Mouse (Mus musculus): ENCODE results near the gene Cdk14. TPM values are rescaled to one million over a fixed set of nuclear protein-coding genes. Genes with fewer than 3 reads are reported as not detected.

Cdk14 gene
- polyA plus RNA-seq, 1 experiment from 2014 or later, result 10.6 TPM

DNA sequence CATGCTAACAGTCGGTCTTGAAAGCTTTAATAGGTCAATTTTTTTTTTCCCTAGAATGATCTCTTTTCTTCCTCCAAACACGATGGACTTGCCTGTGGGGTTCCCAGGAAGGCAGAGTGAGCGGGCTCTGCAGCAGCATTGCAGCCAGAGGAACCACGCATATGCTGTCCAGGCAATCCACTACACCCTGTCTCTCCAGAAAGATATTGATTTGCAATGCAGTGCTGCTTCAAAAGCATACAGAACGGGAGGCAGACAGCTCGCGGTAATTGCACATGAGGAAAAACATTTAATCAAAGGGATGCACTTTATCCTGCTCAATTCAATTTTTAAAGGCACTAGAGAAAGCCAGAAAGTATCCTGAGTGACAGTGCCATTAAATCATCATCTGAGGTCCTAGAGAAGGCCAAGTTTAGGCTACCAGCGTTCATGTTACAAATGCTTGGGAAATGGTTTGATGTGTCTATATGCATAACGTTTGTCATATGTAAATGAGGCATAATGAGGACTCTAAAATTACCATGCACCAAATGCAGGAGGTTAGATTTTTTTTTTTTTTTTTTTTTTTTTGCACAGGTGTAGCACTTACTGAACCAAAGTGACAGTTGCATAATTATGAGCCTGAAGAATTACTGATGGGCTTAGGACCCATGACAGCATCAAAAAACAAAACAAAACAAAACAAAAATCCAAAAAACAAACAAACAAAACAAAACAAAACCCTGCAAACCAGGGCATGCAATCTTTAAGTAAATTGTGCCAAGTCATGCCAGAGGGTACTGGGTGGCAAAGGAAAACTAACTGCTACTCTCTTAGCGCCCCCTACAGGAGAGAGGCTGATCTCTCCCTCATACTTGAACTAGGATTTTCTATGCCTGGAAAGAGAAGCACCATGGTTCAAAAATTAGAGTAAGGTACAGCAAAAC is 154.0 kb downstream of the Cdk14 start:
- ATAC-seq (replicated peaks; ENCODE audit: extremely low read depth, insufficient read depth, low FRiP score), result no peak
- Histone ChIP-seq H3K4me2 (ENCODE audit: low read depth, low read length) (peak overlapping the region; percentile 3; the same call in 1 of the 2 replicates), H3K4me3 (ENCODE audit: low read length) (no peak overlapping the region)

DNA sequence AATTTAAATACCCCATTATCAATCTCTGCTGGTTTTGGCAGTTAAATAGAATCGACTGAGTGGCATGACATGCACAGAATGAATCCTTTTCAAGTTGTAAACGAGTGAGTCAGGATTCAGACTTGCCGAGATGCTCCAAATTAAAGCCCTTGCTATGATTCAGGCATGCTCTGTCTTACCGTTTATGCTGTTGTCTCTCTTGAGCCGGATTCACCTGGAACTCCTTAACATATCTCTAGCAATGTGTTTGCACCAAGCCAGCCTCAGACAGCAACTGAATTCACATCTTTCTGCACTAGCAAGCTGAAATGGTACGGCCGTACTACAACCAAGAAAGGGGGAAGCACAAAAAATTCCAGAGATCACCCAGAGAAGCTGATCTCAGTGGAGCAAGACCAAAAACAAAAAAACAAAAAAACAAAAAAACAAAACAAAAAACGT is 154.7 kb downstream of the Cdk14 start:
- H3K27me3 ChIP-seq (ENCODE audit: control insufficient read depth, insufficient read depth, low read length), result no peaks in the 10 kb centered on the region
- WGBS, result 25% methylated on average over 8 of the region's 8 CpGs
- no peak overlapping the region for H3K9ac ChIP-seq (ENCODE audit: low read length)
- peak overlapping the region; percentile 3 for H3K4me2 ChIP-seq (ENCODE audit: low read depth, low read length)
- no peak overlapping the region for H3K27ac ChIP-seq (ENCODE audit: low read length)
- H3K36me3 ChIP-seq (ENCODE audit: control insufficient read depth, insufficient read depth), result no peaks in the 10 kb centered on the region
- H3K4me3 ChIP-seq (ENCODE audit: low read length), result no peak overlapping the region
- no peaks in the 10 kb centered on the region for H3K9me3 ChIP-seq (replicated peaks; ENCODE audit: control insufficient read depth, low read length)
- H3K4me1 ChIP-seq (ENCODE audit: control insufficient read depth, insufficient read depth, low read length), result peaks cover 14% of the 10 kb centered on the region
- no peak for ATAC-seq (replicated peaks; ENCODE audit: extremely low read depth, insufficient read depth, low FRiP score)

More for the DNA sequence above, 154.0 kb downstream of the Cdk14 start:
- Histone ChIP-seq H3K9ac (ENCODE audit: low read length) (no peak overlapping the region), H3K27me3 (ENCODE audit: control insufficient read depth, insufficient read depth, low read length) (no peaks in the 10 kb centered on the region), H3K4me1 (ENCODE audit: control insufficient read depth, insufficient read depth, low read length) (peaks cover 13% of the 10 kb centered on the region), H3K27ac (ENCODE audit: low read length) (no peak overlapping the region), H3K9me3 (replicated peaks; ENCODE audit: control insufficient read depth, low read length) (no peaks in the 10 kb centered on the region), H3K36me3 (ENCODE audit: control insufficient read depth, insufficient read depth) (no peaks in the 10 kb centered on the region)
- 37% methylated on average over 10 of the region's 10 CpGs for WGBS

DNA sequence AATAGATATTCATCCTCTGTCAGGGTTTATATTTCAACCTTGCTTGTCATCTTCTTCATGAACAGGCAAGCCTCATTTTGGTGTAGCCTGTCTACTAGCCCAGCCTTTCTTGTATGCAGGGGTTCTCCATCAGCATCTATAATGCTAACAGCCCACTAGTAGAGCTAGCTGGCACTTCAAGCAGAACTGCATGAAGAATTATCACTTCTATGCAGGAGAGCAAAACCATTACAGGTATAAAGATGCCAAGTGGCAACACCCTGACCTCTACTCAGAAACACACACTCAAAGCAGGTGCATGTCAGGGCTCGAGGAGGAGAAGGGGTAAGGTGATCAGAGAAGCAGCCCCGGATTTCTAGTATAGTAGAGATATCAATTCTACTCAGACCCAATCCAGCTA is 155.4 kb downstream of the Cdk14 start:
- Histone ChIP-seq H3K27ac (ENCODE audit: low read length) (no peak overlapping the region), H3K27me3 (ENCODE audit: control insufficient read depth, insufficient read depth, low read length) (no peaks in the 10 kb centered on the region), H3K4me2 (ENCODE audit: low read depth, low read length) (no peak overlapping the region), H3K4me3 (ENCODE audit: low read length) (no peak overlapping the region), H3K9ac (ENCODE audit: low read length) (no peak overlapping the region), H3K36me3 (ENCODE audit: control insufficient read depth, insufficient read depth) (no peaks in the 10 kb centered on the region), H3K4me1 (ENCODE audit: control insufficient read depth, insufficient read depth, low read length) (peaks cover 21% of the 10 kb centered on the region), H3K9me3 (replicated peaks; ENCODE audit: control insufficient read depth, low read length) (no peaks in the 10 kb centered on the region)
- no peak for ATAC-seq (replicated peaks; ENCODE audit: extremely low read depth, insufficient read depth, low FRiP score)
- WGBS, result 85% methylated on average over 2 of the region's 2 CpGs

DNA sequence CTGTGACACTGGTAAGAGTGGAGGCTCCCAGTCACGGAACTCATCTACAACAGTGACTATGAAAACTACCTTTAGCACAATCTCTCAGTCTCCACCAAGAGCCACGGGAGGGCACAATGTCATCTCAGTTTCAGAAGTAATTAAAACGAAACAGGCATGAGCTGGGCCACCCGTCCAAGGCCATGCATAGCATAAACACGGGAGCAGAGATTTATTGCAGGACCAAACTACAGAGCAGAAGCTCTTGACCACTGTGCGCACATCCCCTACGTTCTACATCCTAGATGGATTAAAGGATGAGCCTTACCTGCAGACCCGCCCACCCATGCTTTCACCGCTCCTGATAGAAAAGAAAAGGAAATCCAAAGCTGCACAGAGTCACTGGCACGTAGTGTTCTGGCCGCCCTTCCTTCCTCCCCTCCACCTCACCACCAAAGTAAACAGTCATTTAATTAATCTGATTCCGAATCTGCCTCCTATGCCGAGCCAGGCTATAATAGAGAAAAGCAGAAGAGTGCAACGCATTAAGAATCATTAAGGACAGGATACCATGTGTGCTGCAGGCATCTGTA is 158.3 kb downstream of the Cdk14 start:
- peaks cover 26% of the 10 kb centered on the region for H3K4me1 ChIP-seq (ENCODE audit: control insufficient read depth, insufficient read depth, low read length)

DNA sequence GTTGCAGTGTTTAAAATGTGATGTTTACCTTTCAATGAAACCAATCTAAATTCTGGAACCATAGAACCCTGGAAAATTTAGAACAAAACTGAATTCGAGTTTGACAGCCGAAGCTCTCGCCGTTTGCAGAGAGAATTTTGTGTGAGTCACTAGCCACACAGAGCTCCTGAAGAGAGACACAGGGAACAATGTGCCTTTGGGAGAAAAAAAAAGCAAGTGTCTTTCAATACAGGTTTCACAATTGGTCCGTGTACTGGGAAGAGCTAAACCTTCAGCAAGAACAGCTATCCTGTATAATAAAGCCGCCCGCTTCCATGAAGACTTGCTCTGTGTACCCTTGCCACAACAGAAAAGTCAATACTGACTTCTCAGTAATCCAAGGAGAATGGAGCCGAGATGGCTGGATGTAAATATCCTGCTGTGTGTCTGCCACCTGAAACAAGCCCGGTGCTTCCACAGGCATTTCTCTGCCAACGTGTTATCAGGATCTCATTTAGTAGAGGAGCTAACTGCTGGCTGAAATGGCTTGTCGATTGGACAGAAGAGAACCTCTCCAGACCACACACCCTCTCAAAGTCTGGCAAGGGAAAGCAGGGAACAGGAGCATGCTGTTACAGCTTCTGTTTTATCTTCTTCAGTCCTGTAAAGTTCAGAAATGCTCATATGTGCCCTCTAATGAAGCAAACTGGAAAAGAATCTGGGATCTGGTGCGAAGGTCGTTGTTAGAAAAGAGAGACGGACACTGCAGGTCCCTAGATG is 159.0 kb downstream of the Cdk14 start:
- Histone ChIP-seq H3K4me3 (ENCODE audit: low read length) (peak overlapping the region; percentile 37), H3K4me1 (ENCODE audit: control insufficient read depth, insufficient read depth, low read length) (peaks cover 26% of the 10 kb centered on the region), H3K9ac (ENCODE audit: low read length) (peak overlapping the region; percentile 51), H3K27me3 (ENCODE audit: control insufficient read depth, insufficient read depth, low read length) (no peaks in the 10 kb centered on the region), H3K36me3 (ENCODE audit: control insufficient read depth, insufficient read depth) (no peaks in the 10 kb centered on the region), H3K4me2 (ENCODE audit: low read depth, low read length) (peak overlapping the region; percentile 56), H3K9me3 (replicated peaks; ENCODE audit: control insufficient read depth, low read length) (no peaks in the 10 kb centered on the region), H3K27ac (ENCODE audit: low read length) (peak overlapping the region; percentile 74)
- 43% methylated on average over 14 of the region's 14 CpGs for WGBS
- peak; percentile 81 for ATAC-seq (replicated peaks; ENCODE audit: extremely low read depth, insufficient read depth, low FRiP score)

More for the DNA sequence above, 158.3 kb downstream of the Cdk14 start:
- Histone ChIP-seq H3K27ac (ENCODE audit: low read length) (peak overlapping the region; percentile 74), H3K4me2 (ENCODE audit: low read depth, low read length) (peak overlapping the region; percentile 56), H3K9ac (ENCODE audit: low read length) (peak overlapping the region; percentile 51), H3K27me3 (ENCODE audit: control insufficient read depth, insufficient read depth, low read length) (no peaks in the 10 kb centered on the region), H3K4me3 (ENCODE audit: low read length) (peak overlapping the region; percentile 37), H3K9me3 (replicated peaks; ENCODE audit: control insufficient read depth, low read length) (no peaks in the 10 kb centered on the region), H3K36me3 (ENCODE audit: control insufficient read depth, insufficient read depth) (no peaks in the 10 kb centered on the region)
- 0 out of 2 replicates have a peak, but pooled peaks have one; percentile 12 for ATAC-seq (replicated peaks; ENCODE audit: extremely low read depth, insufficient read depth, low FRiP score)
- WGBS, result 45% methylated on average over 14 of the region's 14 CpGs

DNA sequence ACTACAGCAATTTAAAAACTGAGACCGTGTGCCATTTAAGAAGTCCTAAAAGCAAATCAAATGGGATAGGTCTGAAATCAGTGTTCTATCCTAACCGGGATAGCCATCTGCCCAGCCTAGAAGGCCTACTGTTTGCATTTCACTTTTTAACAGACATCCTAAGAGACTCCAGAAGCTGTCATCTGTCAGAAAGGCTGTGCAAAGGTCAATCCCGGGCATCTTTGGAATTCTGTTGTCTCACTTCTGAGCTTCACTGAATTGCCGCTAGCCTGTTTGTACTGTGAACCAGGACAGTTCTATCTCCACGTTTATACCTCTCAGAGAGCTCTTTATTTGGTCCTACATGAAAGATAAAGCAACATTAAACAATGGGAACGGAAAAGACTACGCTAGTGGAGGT is 159.8 kb downstream of the Cdk14 start:
- Histone ChIP-seq H3K27me3 (ENCODE audit: control insufficient read depth, insufficient read depth, low read length) (no peaks in the 10 kb centered on the region), H3K9me3 (replicated peaks; ENCODE audit: control insufficient read depth, low read length) (no peaks in the 10 kb centered on the region), H3K9ac (ENCODE audit: low read length) (no peak overlapping the region), H3K4me2 (ENCODE audit: low read depth, low read length) (no peak overlapping the region), H3K36me3 (ENCODE audit: control insufficient read depth, insufficient read depth) (no peaks in the 10 kb centered on the region), H3K4me1 (ENCODE audit: control insufficient read depth, insufficient read depth, low read length) (peaks cover 24% of the 10 kb centered on the region), H3K27ac (ENCODE audit: low read length) (no peak overlapping the region), H3K4me3 (ENCODE audit: low read length) (no peak overlapping the region)
- ATAC-seq (replicated peaks; ENCODE audit: extremely low read depth, insufficient read depth, low FRiP score), result 0 out of 2 replicates have a peak, but pooled peaks have one; percentile 26
- WGBS, result 45% methylated on average over 7 of the region's 7 CpGs

DNA sequence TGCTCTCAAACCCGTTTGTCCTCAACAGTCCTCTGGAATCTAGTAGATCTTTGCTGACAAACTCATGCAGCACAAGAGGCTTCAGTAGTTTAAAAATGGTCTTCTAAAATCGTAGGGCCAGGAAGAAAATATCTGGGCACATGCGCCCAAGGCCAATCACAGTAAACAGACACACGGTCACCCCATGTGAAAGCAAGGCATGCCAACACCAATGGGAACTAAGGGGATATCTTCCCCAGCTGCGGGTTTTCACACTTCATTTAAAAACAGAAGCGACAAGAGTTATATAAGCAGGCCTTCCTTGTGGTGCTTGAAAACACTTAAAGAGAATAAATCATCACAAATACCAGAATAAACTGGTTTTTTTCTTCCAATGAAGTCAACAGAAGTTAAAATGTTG is 165.7 kb downstream of the Cdk14 start:
- Histone ChIP-seq H3K9ac (ENCODE audit: low read length) (no peak overlapping the region), H3K4me3 (ENCODE audit: low read length) (no peak overlapping the region), H3K36me3 (ENCODE audit: control insufficient read depth, insufficient read depth) (no peaks in the 10 kb centered on the region), H3K4me1 (ENCODE audit: control insufficient read depth, insufficient read depth, low read length) (peaks cover 4% of the 10 kb centered on the region), H3K27ac (ENCODE audit: low read length) (no peak overlapping the region), H3K4me2 (ENCODE audit: low read depth, low read length) (no peak overlapping the region), H3K27me3 (ENCODE audit: control insufficient read depth, insufficient read depth, low read length) (no peaks in the 10 kb centered on the region), H3K9me3 (replicated peaks; ENCODE audit: control insufficient read depth, low read length) (no peaks in the 10 kb centered on the region)
- no peak for ATAC-seq (replicated peaks; ENCODE audit: extremely low read depth, insufficient read depth, low FRiP score)
- 79% methylated on average over 6 of the region's 6 CpGs for whole genome bisulfite sequencing

DNA sequence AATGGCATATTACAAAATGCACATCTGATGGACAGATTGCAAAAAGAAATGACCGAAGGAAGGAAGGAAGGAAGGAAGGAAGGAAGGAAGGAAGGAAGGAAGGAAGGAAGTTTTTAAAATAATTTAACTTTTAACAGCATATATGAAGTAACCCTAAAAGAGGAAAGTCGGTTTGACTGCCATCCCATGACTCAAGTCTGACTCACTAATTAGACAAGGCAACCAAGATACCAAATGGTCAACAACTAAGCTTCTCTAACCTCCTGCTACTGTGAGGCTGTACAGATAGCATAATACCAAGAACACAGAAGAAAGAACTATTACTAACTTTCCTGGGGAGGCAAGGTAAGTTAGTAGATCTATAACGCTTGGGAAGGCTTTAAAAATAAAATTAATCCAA is 166.9 kb downstream of the Cdk14 start:
- H3K36me3 ChIP-seq (ENCODE audit: control insufficient read depth, insufficient read depth), result peaks cover 2% of the 10 kb centered on the region; the same call in 1 of the 2 replicates

More for the DNA sequence above, 166.9 kb downstream of the Cdk14 start:
- H3K9ac ChIP-seq (ENCODE audit: low read length), result no peak overlapping the region
- H3K27me3 ChIP-seq (ENCODE audit: control insufficient read depth, insufficient read depth, low read length), result no peaks in the 10 kb centered on the region
- no peaks in the 10 kb centered on the region for H3K9me3 ChIP-seq (replicated peaks; ENCODE audit: control insufficient read depth, low read length)
- 88% methylated on average over 3 of the region's 3 CpGs for WGBS
- no peaks in the 10 kb centered on the region for H3K4me1 ChIP-seq (ENCODE audit: control insufficient read depth, insufficient read depth, low read length)
- no peak overlapping the region for H3K27ac ChIP-seq (ENCODE audit: low read length)
- no peak overlapping the region for H3K4me3 ChIP-seq (ENCODE audit: low read length)
- no peak for ATAC-seq (replicated peaks; ENCODE audit: extremely low read depth, insufficient read depth, low FRiP score)
- no peak overlapping the region for H3K4me2 ChIP-seq (ENCODE audit: low read depth, low read length)

Data from heart, embryonic 16.5 days (tissue).